Mouse (Mus musculus): ENCODE results near the gene Olfr1082.
"Not testable (repeated sequence)": the region's sequence is repeated elsewhere in the genome, so short reads cannot be mapped to it uniquely, and the experiment has no call there.

The Olfr1082 gene

GRCm38 (mm10) chr2:86598866-86599265 is at the start of gene Olfr1082:
Gene Olfr1082, minus strand, starts transcription at chr2:86598966.
- DNase-seq (ENCODE audit: low spot score in 2 of 2), result not testable (repeated sequence)

GRCm38 (mm10) chr2:86639625-86640024 is 40.9 kb upstream of the Olfr1082 start, which contains the start of gene Olfr1084:
Gene Olfr1084, minus strand, starts transcription at chr2:86639725.
- DNase-seq (ENCODE audit: low spot score in 2 of 2), result not testable (repeated sequence)

GRCm38 (mm10) chr2:86558135-86558534 is 40.6 kb downstream of the Olfr1082 start, which contains the start of gene Olfr1080:
Gene Olfr1080, minus strand, starts transcription at chr2:86558235.
- not testable (repeated sequence) for DNase-seq (ENCODE audit: low spot score in 2 of 2)
